Mouse (Mus musculus) megakaryocyte, embryonic 14.5 days (primary cell): Measurements from ENCODE around the gene Prkaa1. TPM values are rescaled to one million over a fixed set of nuclear protein-coding genes. Genes with fewer than 3 reads are reported as not detected.
A peak's percentile ranks its signal among the peaks of the same experiment; 100 is the strongest.
"Not testable (repeated sequence)": the region's sequence is repeated elsewhere in the genome, so short reads cannot be mapped to it uniquely, and the experiment has no call there.

Experiments used
- H3K27me3 ChIP-seq: replicated peaks from 2 replicates; pipeline ENCODE3; 2012; ENCODE audit warnings: inconsistent platforms
- H3K36me3 ChIP-seq: replicated peaks from 2 replicates; pipeline ENCODE3; 2012; ENCODE audit warnings: low read length, inconsistent platforms, mixed read lengths
- H3K4me1 ChIP-seq: 2 replicates; pipeline ENCODE4 v1.6.1; 2012; ENCODE audit warnings: inconsistent platforms
- H3K4me3 ChIP-seq: replicated peaks from 2 replicates; pipeline ENCODE3; 2012; ENCODE audit warnings: moderate library complexity, mild to moderate bottlenecking, inconsistent platforms
- H3K9me3 ChIP-seq: 2 replicates; pipeline ENCODE4 v1.6.1; 2012; ENCODE audit warnings: inconsistent platforms
- FLI1 ChIP-seq: IDR thresholded peaks from 2 replicates; pipeline ENCODE4 v1.6.1; 2012; ENCODE audit warnings: low read length, inconsistent platforms, mixed read lengths
- GATA1 ChIP-seq: IDR thresholded peaks from 3 replicates; pipeline ENCODE4 v1.6.1; 2012; ENCODE audit warnings: mixed read lengths, low read length, inconsistent platforms, borderline replicate concordance
- polyA plus RNA-seq: library from polyadenylated mRNA; stranded (reverse); fragments of >175 nt; gene quantifications from 2 replicates; pipeline ENCODE4 v1.2.3, GENCODE M21; 2012; ENCODE audit warnings: low replicate concordance; ENCODE audit not compliant: insufficient read depth

The Prkaa1 gene
- polyA plus RNA-seq, 1 experiment: 0.93 TPM

DNA sequence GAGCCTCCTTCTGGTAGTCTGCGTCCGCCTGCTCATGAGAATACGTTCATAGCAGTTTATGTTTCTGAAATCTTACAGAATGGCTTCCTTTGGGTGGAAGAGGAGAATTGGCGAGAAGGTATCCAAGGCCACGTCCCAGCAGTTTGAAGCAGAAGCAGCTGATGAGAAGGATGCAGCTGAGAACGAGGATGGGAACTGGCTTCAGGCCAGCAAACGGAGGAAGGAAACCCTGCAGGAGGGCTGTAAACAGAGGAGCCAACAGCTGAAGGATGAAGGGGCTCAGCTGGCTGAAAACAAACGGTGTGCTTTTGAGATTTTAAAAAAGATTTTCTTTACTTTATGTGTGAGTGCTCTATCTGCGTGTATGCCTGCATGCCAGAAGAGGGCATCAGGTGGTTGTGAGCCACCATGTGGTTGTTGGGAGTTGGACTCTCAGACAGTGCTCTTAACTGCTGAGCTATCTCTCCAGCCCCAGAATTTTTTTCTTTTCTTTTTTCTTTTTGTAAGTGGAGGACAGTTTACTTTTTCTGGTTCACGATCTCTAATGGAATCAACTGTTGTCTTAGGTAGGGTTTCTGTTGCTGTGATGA lies 45.9 kb downstream of the Prkaa1 start:
- peaks cover 50% of the 10 kb centered on the region for H3K36me3 ChIP-seq
- H3K9me3 ChIP-seq: no peaks in the 10 kb centered on the region
- H3K4me1 ChIP-seq: peaks cover 86% of the 10 kb centered on the region
- H3K4me3 ChIP-seq: no peak overlapping the region
- H3K27me3 ChIP-seq: no peaks in the 10 kb centered on the region
- TF ChIP-seq GATA1 (no peak), FLI1 (no peak)

- no peak for TF ChIP-seq FLI1
- TF ChIP-seq GATA1: no peak
- H3K4me1 ChIP-seq: peaks cover 95% of the 10 kb centered on the region
- H3K4me3 ChIP-seq: no peak overlapping the region
- no peaks in the 10 kb centered on the region for H3K9me3 ChIP-seq
- peaks cover 82% of the 10 kb centered on the region for H3K36me3 ChIP-seq
- no peaks in the 10 kb centered on the region for H3K27me3 ChIP-seq
These were observed 50.2 kb downstream of the Prkaa1 start for GRCm38 (mm10) chr15:5193833-5194232.

DNA sequence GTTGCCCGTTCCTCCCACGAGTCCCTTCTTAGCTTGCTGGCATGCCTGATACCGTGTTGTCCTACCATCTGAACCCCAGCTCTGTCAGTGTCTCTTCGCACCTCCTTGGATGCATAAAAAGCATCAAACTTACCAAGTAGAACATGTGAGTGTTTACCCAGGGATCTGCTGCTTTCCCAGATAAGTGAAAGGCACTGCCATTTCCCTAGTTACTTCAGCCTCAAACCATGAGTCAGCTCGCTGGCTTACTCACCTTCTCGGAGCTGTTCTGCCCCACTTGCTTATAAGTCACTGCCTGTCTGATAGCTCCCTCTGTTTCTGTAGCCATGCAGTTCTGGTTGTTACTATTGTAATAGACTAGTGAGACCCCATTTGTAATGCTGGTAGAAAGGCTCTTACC lies 50.8 kb downstream of the Prkaa1 start:
- no peaks in the 10 kb centered on the region for H3K27me3 ChIP-seq
- peak overlapping the region; percentile 70 for H3K4me3 ChIP-seq
- H3K9me3 ChIP-seq: no peaks in the 10 kb centered on the region
- TF ChIP-seq GATA1 (no peak), FLI1 (no peak)
- peaks cover 89% of the 10 kb centered on the region for H3K4me1 ChIP-seq
- H3K36me3 ChIP-seq: peaks cover 82% of the 10 kb centered on the region

DNA sequence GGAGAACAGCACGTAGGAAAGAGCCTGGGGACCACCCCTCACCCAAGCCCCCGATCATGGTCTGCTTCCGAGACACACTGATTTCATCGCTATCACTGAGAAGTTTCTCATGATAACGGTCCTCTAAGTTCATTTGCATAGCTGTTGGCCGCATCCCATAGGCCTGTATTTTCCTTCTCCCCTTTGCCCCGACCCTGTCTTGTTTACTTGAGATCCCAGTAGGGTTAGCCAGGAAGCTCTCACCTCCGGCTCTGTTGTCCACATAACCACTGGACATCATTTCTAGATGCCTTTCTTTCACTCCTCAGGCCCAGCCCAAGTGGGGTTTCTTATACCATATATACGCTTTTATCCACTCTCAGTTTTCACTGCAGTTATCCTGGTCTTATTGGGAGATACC lies 51.3 kb downstream of the Prkaa1 start:
- Histone ChIP-seq H3K27me3 (no peaks in the 10 kb centered on the region), H3K9me3 (no peaks in the 10 kb centered on the region), H3K36me3 (peaks cover 81% of the 10 kb centered on the region), H3K4me3 (no peak overlapping the region), H3K4me1 (peaks cover 86% of the 10 kb centered on the region)
- no peak for TF ChIP-seq GATA1
- no peak for TF ChIP-seq FLI1

GRCm38 (mm10) chr15:5195987-5196514 lies 52.4 kb downstream of the Prkaa1 start:
- H3K9me3 ChIP-seq: no peaks in the 10 kb centered on the region
- H3K36me3 ChIP-seq: peaks cover 78% of the 10 kb centered on the region
- H3K4me1 ChIP-seq: peaks cover 84% of the 10 kb centered on the region
- no peaks in the 10 kb centered on the region for H3K27me3 ChIP-seq
- no peak for TF ChIP-seq GATA1
- no peak for TF ChIP-seq FLI1
- H3K4me3 ChIP-seq: peak overlapping the region; percentile 78

GRCm38 (mm10) chr15:5196691-5197090 lies 53.0 kb downstream of the Prkaa1 start:
- Histone ChIP-seq H3K27me3 (no peaks in the 10 kb centered on the region), H3K4me3 (peak overlapping the region; percentile 53), H3K9me3 (no peaks in the 10 kb centered on the region), H3K36me3 (peaks cover 78% of the 10 kb centered on the region), H3K4me1 (peaks cover 84% of the 10 kb centered on the region)
- TF ChIP-seq FLI1 (no peak), GATA1 (no peak)

GRCm38 (mm10) chr15:5205222-5205621 lies 61.6 kb downstream of the Prkaa1 start:
- Histone ChIP-seq H3K36me3 (peaks cover 45% of the 10 kb centered on the region), H3K4me3 (no peak overlapping the region), H3K9me3 (no peaks in the 10 kb centered on the region), H3K27me3 (no peaks in the 10 kb centered on the region), H3K4me1 (peaks cover 69% of the 10 kb centered on the region)
- TF ChIP-seq FLI1 (no peak), GATA1 (no peak)

GRCm38 (mm10) chr15:5209116-5209515 lies 65.5 kb downstream of the Prkaa1 start:
- no peak for TF ChIP-seq FLI1
- no peak for TF ChIP-seq GATA1
- Histone ChIP-seq H3K4me1 (peaks cover 61% of the 10 kb centered on the region), H3K4me3 (no peak overlapping the region), H3K9me3 (no peaks in the 10 kb centered on the region), H3K36me3 (peaks cover 53% of the 10 kb centered on the region), H3K27me3 (no peaks in the 10 kb centered on the region)

DNA sequence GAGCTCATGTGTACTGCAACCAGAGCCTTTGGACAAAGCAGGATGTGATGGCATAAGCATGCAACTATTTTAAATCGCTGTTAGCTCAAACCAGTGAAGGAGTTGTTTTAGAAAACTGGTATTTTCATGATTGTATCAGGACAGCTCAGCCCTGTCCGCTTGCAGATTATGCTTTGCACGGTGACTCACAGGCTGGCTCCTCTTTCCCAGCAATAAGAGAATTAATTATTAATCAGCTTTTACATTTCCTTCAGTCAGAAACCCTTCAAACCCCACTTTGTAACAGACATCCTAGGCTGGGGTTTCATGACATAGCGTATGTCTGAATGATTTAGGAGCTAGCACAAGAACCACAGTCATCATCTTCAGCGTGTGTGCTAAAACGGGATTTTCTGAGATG lies 76.8 kb downstream of the Prkaa1 start:
- Histone ChIP-seq H3K4me1 (no peaks in the 10 kb centered on the region), H3K4me3 (no peak overlapping the region), H3K27me3 (no peaks in the 10 kb centered on the region), H3K36me3 (peaks cover 61% of the 10 kb centered on the region), H3K9me3 (no peaks in the 10 kb centered on the region)
- TF ChIP-seq GATA1: no peak
- TF ChIP-seq FLI1: no peak

- not testable (repeated sequence) for H3K4me3 ChIP-seq, H3K27me3 ChIP-seq, H3K9me3 ChIP-seq
- peaks cover 13% of the 10 kb centered on the region for H3K36me3 ChIP-seq
- peaks cover 17% of the 10 kb centered on the region for H3K4me1 ChIP-seq
These were observed 87.1 kb downstream of the Prkaa1 start for GRCm38 (mm10) chr15:5230746-5231145.

Other genes with a start within 250 kb of the Prkaa1 start
- not detected in 2 replicates for gene Mroh2b, start 245.1 kb upstream of the Prkaa1 start, polyA plus RNA-seq
- gene C7, start 80.1 kb upstream of the Prkaa1 start, polyA plus RNA-seq: not detected in 2 replicates
- 0.09 TPM in 1 of 2 replicates, not detected in the other for gene Card6, start 35.3 kb upstream of the Prkaa1 start, polyA plus RNA-seq
- gene Rpl37, start 27.2 kb upstream of the Prkaa1 start, polyA plus RNA-seq: 7.1 and 79.8 TPM in 2 replicates
- 18.4 TPM in 1 of 2 replicates, not detected in the other for gene Ttc33, start 41.7 kb downstream of the Prkaa1 start, polyA plus RNA-seq
- gene Ptger4, start 100.3 kb downstream of the Prkaa1 start, polyA plus RNA-seq: 1.3 TPM in 1 of 2 replicates, not detected in the other